Mouse (Mus musculus) CD8-positive naive resting alpha-beta T cell, adult 2 months (primary cell): Measurements from ENCODE around the gene Carmil2.

ENCODE experiments used
- DNase-seq, 2 experiments: peaks; one replicate each; pipeline ENCODE4 v3.0.0; 2022; ENCODE audit warnings: low read depth in 2 of 2, low spot score in 2 of 2

Gene Carmil2

DNA sequence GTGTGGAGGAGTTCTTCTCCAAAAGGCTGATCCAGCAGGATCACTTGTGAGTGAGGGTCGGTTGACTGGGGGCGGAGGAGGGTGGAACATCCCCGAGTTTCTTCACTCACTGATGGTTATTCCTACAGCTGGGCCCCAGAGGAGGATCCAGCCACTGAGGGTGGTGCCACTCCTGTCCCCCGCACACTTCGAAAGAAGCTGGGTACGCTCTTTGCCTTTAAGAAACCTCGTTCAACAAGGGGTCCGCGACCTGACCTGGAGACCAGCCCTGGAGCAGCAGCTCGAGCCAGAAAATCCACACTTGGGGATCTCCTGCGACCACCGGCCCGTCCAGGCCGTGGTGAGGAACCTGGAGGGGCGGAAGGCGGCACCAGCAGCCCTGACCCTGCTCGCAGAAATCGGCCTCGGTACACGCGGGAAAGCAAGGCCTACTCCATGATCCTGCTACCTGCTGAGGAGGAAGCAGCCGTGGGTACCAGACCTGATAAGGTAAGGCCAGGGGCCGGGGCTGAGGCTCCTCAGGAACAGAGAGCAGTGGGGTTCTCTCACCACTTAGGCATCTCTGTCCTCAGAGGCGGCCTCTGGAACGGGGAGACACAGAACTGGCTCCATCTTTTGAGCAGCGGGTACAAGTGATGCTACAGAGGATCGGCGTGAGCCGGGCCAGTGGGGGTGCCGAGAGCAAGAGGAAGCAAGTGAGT lies 9.2 kb downstream of the Carmil2 start:
- DNase-seq = no peak

- no peak for DNase-seq
These were observed 11.2 kb downstream of the Carmil2 start for GRCm38 (mm10) chr8:105697196-105697780.

DNA sequence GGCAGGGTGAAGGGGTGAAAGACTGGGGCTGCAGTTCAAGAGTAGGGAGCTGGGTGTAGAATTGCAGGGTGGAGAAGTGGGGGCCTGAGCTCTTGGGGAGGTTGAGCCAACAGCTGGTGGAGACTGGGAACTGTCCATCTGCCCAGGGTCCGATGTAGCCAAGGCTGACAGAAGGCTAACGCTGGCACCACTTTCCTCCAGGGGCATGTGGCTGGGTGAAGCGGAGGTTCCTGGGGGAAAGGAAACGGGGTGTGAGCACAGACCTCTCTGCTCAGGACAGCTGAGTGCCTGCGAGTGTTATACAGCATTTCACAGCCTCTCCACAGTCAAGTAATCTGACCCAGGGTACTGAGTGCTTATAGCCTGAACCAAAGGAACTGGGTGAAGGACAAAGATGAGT lies 12.7 kb downstream of the Carmil2 start:
- DNase-seq = no peak

DNA sequence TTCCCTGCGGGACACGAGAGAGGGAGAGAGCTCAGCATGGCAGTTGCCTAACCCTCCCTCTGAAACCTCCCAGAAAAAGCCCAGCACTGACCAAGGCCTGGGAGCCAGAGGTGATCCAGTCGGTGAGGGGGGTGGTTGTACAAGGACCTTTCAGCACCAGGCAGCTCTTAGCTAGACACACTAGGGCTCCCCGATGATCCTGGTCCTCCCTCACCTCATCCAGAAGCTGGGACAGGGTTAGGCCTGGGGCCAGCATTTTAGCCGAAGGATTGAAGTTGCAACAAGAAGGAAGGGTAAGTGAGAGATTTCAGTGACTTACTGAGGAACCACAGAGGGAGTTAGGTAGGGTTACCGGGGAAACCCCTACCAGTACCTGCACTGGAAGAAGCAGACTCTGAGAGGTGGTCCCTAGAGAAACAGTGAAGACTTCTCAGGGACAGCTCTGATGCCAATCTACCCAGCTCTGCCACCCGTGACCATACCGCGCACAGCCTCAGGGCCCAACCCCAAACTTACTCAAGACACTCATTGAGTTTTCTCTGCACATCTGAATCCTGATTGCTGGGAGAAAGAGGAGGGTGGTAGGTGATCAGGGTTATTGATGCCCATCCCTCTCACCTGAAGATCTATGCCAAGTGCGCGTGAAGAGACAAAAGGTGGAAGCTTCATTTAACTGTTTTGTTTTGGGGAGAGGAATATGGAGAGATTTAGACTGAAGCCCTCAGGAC lies 13.6 kb downstream of the Carmil2 start:
- DNase-seq = no peak

- no peak for DNase-seq
These were observed 14.5 kb downstream of the Carmil2 start for GRCm38 (mm10) chr8:105700566-105700965.

GRCm38 (mm10) chr8:105700966-105701824 lies 15.1 kb downstream of the Carmil2 start, which contains the start of the genes Acd and Pard6a:
Acd (minus strand) TSS chr8:105701102.
Pard6a (plus strand) TSS chr8:105701148.
- DNase-seq = peak; percentile 88 to 94

DNA sequence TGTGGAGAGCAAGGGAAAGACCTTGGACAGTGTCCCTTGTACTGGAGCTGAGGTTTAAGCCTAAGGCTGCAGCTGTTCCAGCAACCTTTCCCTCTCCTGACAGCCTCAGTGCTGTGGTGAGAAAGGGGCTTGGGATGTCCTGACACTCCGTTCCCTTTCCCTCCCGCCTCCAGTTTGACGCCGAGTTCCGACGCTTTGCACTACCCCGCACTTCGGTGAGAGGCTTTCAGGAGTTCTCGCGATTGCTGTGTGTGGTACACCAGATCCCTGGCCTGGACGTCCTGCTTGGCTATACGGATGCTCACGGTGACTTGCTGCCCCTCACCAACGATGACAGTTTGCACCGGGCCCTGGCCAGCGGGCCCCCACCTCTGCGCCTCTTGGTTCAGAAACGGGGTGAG lies 15.9 kb downstream of the Carmil2 start:
- DNase-seq = no peak

DNA sequence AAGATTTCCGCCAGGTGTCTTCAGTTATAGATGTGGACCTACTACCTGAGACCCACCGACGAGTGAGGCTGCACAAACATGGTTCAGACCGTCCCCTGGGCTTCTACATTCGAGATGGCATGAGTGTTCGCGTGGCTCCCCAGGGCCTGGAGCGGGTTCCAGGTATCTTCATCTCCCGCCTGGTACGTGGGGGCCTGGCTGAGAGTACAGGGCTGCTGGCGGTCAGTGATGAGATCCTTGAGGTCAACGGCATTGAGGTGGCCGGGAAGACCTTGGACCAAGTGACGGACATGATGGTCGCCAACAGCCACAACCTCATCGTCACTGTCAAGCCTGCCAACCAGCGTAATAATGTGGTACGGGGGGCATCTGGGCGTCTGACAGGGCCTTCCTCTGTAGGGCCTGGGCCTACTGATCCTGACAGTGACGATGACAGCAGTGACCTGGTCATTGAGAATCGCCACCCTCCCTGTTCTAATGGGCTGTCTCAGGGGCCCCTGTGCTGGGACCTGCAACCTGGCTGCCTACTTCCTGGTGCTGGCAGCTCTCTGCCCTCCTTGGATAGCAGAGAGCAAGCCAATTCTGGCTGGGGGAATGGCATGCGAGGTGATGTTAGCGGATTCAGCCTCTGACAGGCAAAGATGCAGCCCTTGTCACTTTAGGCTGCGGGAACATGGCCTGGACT lies 16.8 kb downstream of the Carmil2 start:
- no peak for DNase-seq

- no peak for DNase-seq
These were observed 18.2 kb downstream of the Carmil2 start for GRCm38 (mm10) chr8:105704146-105704812.

- no peak for DNase-seq
These were observed 18.9 kb downstream of the Carmil2 start for GRCm38 (mm10) chr8:105704955-105705354.

GRCm38 (mm10) chr8:105706426-105706825 lies 20.4 kb downstream of the Carmil2 start:
- no peak for DNase-seq

GRCm38 (mm10) chr8:105707498-105708403 lies 21.7 kb downstream of the Carmil2 start, which contains the start of the genes 4933405L10Rik and Enkd1:
4933405L10Rik (plus strand) TSS chr8:105707655.
Enkd1 (minus strand) TSS chr8:105708210.
- peak; percentile 61 to 84 for DNase-seq

DNA sequence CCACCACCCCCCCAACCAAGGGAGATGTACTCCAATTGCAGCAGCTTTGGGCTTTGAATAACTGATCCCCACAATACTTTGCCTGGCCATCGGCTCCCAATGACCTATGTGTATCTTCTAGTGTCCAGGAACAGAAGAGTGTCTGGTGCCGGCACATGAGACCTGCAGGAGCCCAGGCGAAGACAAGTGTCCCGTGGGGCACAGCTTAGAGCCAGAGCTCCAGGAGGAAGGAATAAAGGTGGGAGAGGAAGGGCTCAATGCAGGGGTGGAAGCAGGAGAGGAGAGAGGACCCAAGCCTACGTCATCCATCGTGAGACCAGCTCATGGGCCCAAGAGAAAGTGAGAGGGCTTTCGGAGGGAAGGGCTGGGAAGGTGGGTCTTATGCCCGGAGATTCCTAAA lies 22.6 kb downstream of the Carmil2 start:
- no peak for DNase-seq

DNA sequence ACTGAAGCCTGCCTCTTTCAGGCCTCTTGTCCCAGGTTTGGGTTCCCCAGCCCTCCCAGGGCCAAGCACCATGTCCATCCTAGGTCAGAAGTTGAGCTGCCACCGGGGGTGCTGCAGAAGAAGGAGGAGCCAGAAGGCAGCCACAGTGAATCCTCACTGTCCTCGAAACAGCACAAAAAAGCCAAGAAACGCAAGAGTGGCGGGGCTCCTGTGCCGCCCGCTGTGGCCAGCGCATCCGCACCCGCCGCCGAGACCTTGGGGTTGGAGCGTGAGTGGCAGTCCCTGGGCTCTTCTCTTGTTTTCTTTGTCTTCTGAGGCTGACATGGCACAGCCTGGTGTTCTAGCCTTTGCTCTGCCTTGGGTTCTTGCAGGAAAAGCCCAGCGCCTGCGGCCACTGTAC lies 23.2 kb downstream of the Carmil2 start:
- DNase-seq = no peak

GRCm38 (mm10) chr8:105712286-105712685 lies 26.2 kb downstream of the Carmil2 start:
- no peak for DNase-seq

DNA sequence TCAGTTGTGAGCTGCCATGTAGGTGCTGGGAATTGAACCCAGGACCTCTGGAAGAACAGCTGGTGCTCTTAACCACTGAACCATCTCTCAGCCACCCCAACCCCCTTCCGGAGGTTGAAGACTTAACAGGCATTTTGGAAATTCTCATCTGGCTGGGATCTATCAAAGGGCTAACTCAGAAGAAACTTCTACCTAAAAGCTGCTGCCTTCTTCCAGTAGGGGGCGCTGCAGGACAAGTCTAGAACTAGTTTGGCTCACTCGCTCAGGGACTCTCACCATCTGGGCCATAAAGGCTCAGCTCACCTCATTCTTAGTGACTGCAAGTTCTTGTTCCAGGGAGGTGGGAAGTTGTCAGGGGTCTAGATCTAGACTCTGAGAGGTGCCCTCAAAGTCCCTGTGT lies 28.1 kb downstream of the Carmil2 start:
- peak; percentile 91 to 92 for DNase-seq

GRCm38 (mm10) chr8:105715042-105715441 lies 29.0 kb downstream of the Carmil2 start:
- DNase-seq = no peak

GRCm38 (mm10) chr8:105716302-105716945 lies 30.4 kb downstream of the Carmil2 start:
- no peak for DNase-seq
